Comparison of ENCODE assay signal across 11 mouse cellular contexts in the genomic region with DNA sequence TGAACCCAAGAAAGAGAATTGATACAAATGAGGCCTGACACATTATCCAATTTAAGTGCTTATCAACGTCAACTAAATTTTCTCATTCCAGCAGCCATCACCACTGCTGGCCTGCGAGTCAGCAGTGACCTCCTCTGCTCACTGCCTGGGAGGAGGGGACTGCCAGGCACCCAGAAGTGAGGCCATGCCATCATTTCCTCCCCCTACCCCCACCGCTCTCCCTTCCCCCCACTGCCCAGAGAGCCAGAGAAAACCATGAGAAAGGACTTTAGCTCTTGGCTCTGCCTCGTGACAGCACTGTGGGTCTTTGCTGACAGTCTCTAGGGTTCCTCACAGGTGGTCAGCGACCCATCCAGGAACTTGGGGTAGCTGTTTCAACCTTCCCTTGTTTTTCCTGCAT. TPM values are rescaled to one million over a fixed set of nuclear protein-coding genes. Genes with fewer than 3 reads are reported as not detected.
DNase-seq lines count a peak whose midpoint lies in the region; ATAC-seq and TF ChIP-seq lines count a peak whose summit lies in the region.
"Had no signal": no experiment of that assay in that cellular context is flagged by ENCODE, and none has a peak within 500 bp of the region (broad histone marks: within the 10 kb centered on the region; RNA-seq: fewer than 3 reads in every experiment).

No protein-coding gene starts in this region.

- no peaks in the 10 kb centered on the region for H3K9me3 ChIP-seq in heart, embryonic 13.5 days
- no peaks in the 10 kb centered on the region for H3K9me3 ChIP-seq in midbrain, postnatal 0 days (ENCODE audit: low read length)
- H3K9me3 ChIP-seq in midbrain, embryonic 16.5 days (replicated peaks; ENCODE audit: control insufficient read depth, low read length, poor library complexity, severe bottlenecking), result no peaks in the 10 kb centered on the region
- H3K9me3 ChIP-seq in megakaryocyte, embryonic 14.5 days, result no peaks in the 10 kb centered on the region
- H3K9me3 ChIP-seq: heart, embryonic 12.5 days; liver, embryonic 13.5 days had no signal

- H3K9ac ChIP-seq in heart, embryonic 13.5 days, result no peak overlapping the region
- no peak overlapping the region for H3K9ac ChIP-seq in midbrain, postnatal 0 days (replicated peaks; ENCODE audit: low read length, poor library complexity, severe bottlenecking)
- H3K9ac ChIP-seq in midbrain, embryonic 16.5 days (ENCODE audit: low read depth, low read length), result no peak overlapping the region
- H3K9ac ChIP-seq: heart, embryonic 12.5 days; liver, embryonic 13.5 days had no signal

- intact Hi-C loops in heart, postnatal 10 days (cut with DNase I), result no loop called here

- H3K27ac ChIP-seq in heart, embryonic 13.5 days (replicated peaks), result no peak overlapping the region
- no peak overlapping the region for H3K27ac ChIP-seq in midbrain, postnatal 0 days (ENCODE audit: low read depth, low read length)
- H3K27ac ChIP-seq in midbrain, embryonic 16.5 days (ENCODE audit: low read length), result no peak overlapping the region; the same call in 1 of the 2 replicates
- H3K27ac ChIP-seq: kidney, postnatal 0 days; liver, embryonic 13.5 days had no signal

- H3K27me3 ChIP-seq in heart, embryonic 13.5 days (replicated peaks), result peaks cover 21% of the 10 kb centered on the region
- H3K27me3 ChIP-seq in midbrain, postnatal 0 days (ENCODE audit: insufficient read depth, low read length), result no peaks in the 10 kb centered on the region
- no peaks in the 10 kb centered on the region for H3K27me3 ChIP-seq in midbrain, embryonic 16.5 days (ENCODE audit: control insufficient read depth, insufficient read depth, low read depth, low read length)
- peaks cover 54% of the 10 kb centered on the region for H3K27me3 ChIP-seq in megakaryocyte, embryonic 14.5 days (replicated peaks)
- H3K27me3 ChIP-seq: liver, embryonic 13.5 days had no signal

- peaks cover 9% of the 10 kb centered on the region for H3K4me1 ChIP-seq in heart, embryonic 13.5 days
- H3K4me1 ChIP-seq in midbrain, postnatal 0 days (ENCODE audit: insufficient read depth, low read length), result no peaks in the 10 kb centered on the region
- no peaks in the 10 kb centered on the region; the same call in 1 of the 2 replicates for H3K4me1 ChIP-seq in midbrain, embryonic 16.5 days (ENCODE audit: control insufficient read depth, insufficient read depth, low read length)
- peaks cover 41% of the 10 kb centered on the region for H3K4me1 ChIP-seq in megakaryocyte, embryonic 14.5 days
- H3K4me1 ChIP-seq: liver, embryonic 13.5 days had no signal

- no peaks in the 10 kb centered on the region for H3K36me3 ChIP-seq in heart, embryonic 13.5 days
- peaks cover 47% of the 10 kb centered on the region for H3K36me3 ChIP-seq in midbrain, postnatal 0 days (ENCODE audit: insufficient read depth, low read length)
- H3K36me3 ChIP-seq in midbrain, embryonic 16.5 days (ENCODE audit: control insufficient read depth, insufficient read depth, low read length), result peaks cover 9% of the 10 kb centered on the region
- no peaks in the 10 kb centered on the region for H3K36me3 ChIP-seq in megakaryocyte, embryonic 14.5 days (replicated peaks; ENCODE audit: low read length)
- H3K36me3 ChIP-seq: heart, embryonic 12.5 days; liver, embryonic 13.5 days had no signal

- ATAC-seq in heart, embryonic 13.5 days (ENCODE audit: extremely low read depth, insufficient number of reproducible peaks, low FRiP score, low TSS enrichment), result no peak
- ATAC-seq in midbrain, postnatal 0 days (ENCODE audit: low FRiP score), result no peak
- no peak for ATAC-seq in midbrain, embryonic 16.5 days

- no peak overlapping the region for H3K4me3 ChIP-seq in heart, embryonic 13.5 days
- H3K4me3 ChIP-seq in midbrain, postnatal 0 days (ENCODE audit: low read depth, low read length), result no peak overlapping the region
- no peak overlapping the region for H3K4me3 ChIP-seq in midbrain, embryonic 16.5 days (ENCODE audit: low read depth, low read length)
- peak overlapping the region; percentile 62 for H3K4me3 ChIP-seq in megakaryocyte, embryonic 14.5 days (replicated peaks)
- H3K4me3 ChIP-seq: heart, embryonic 12.5 days; liver, embryonic 13.5 days had no signal

- WGBS in heart, embryonic 13.5 days, result 31% methylated on average over 5 of the region's 5 CpGs
- WGBS in midbrain, postnatal 0 days, result 29% methylated on average over 5 of the region's 5 CpGs
- 40% methylated on average over 5 of the region's 5 CpGs for WGBS in midbrain, embryonic 16.5 days

- no peak for TF ChIP-seq CTCF in midbrain, postnatal 0 days (IDR thresholded peaks at IDR 0.05)

- DNase-seq in heart, postnatal 10 days, result no peak
- DNase-seq in midbrain, postnatal 0 days (ENCODE audit: low spot score), result peak; percentile 34
- peak; percentile 47 for DNase-seq in kidney, postnatal 14 days
- no peak for DNase-seq in frontal cortex, postnatal 10 days (ENCODE audit: low spot score in 2 of 2)
- DNase-seq in thymus, postnatal 36 days, result no peak
- DNase-seq: liver, embryonic 13.5 days had no signal

- H3K4me2 ChIP-seq in heart, embryonic 13.5 days, result peak overlapping the region; percentile 9; the same call in 1 of the 2 replicates
- H3K4me2 ChIP-seq in midbrain, postnatal 0 days (ENCODE audit: low read depth, low read length, poor library complexity, severe bottlenecking), result no peak overlapping the region
- no peak overlapping the region for H3K4me2 ChIP-seq in midbrain, embryonic 16.5 days (ENCODE audit: low read length)
- H3K4me2 ChIP-seq: heart, embryonic 12.5 days; liver, embryonic 13.5 days had no signal

RNA-seq across cellular contexts. Expression of gene Nrxn2, which starts 56.6 kb away (rescaled TPM):
- 0.52 and 0.70 TPM in 2 replicates for polyA plus RNA-seq in heart, embryonic 13.5 days (2015; fragmentation: Nextera tagmentation; extraction: Ambion mirVana)
- 1 to 10 TPM; 4.4 to 5.5 TPM for total RNA-seq in heart, postnatal 10 days (2021)
- 382 and 409 TPM in 2 replicates for total RNA-seq in midbrain, postnatal 0 days (2014; rRNA removed)
- 74.3 and 75.7 TPM in 2 replicates for polyA plus RNA-seq in midbrain, postnatal 0 days (2015; fragmentation: Nextera tagmentation; extraction: Ambion mirVana)
- 30.4 and 37.5 TPM in 2 replicates for polyA plus RNA-seq in midbrain, embryonic 16.5 days (2015; fragmentation: Nextera tagmentation; extraction: Ambion mirVana)
- 0.62 and 1.5 TPM in 2 replicates for polyA plus RNA-seq in megakaryocyte, embryonic 14.5 days (2012; ENCODE audit: insufficient read depth, low replicate concordance)

Comparison
In these comparisons a context has a peak if more than half of its experiments do, and no peak if none do; other contexts are left out.
1. DNase-seq: peak in midbrain, postnatal 0 days (single experiment) and kidney, postnatal 14 days (single experiment); none in heart, postnatal 10 days (0 of 2), frontal cortex, postnatal 10 days (0 of 2) and thymus, postnatal 36 days (0 of 2).
2. RNA of gene Nrxn2, which starts 56.6 kb away (polyA plus RNA-seq): 74.3 to 75.7 TPM in midbrain, postnatal 0 days and 30.4 to 37.5 TPM in midbrain, embryonic 16.5 days; 0.62 to 1.5 TPM in megakaryocyte, embryonic 14.5 days and 0.52 to 0.70 TPM in heart, embryonic 13.5 days; every median in the first group is over 10 times any median in the second.